Mouse (Mus musculus): ENCODE results near the gene Ncf2. TPM values are rescaled to one million over a fixed set of nuclear protein-coding genes. Genes with fewer than 3 reads are reported as not detected.

Ncf2 gene
- polyA plus RNA-seq, 1 experiment from 2014 or later = 6.7 TPM

DNA sequence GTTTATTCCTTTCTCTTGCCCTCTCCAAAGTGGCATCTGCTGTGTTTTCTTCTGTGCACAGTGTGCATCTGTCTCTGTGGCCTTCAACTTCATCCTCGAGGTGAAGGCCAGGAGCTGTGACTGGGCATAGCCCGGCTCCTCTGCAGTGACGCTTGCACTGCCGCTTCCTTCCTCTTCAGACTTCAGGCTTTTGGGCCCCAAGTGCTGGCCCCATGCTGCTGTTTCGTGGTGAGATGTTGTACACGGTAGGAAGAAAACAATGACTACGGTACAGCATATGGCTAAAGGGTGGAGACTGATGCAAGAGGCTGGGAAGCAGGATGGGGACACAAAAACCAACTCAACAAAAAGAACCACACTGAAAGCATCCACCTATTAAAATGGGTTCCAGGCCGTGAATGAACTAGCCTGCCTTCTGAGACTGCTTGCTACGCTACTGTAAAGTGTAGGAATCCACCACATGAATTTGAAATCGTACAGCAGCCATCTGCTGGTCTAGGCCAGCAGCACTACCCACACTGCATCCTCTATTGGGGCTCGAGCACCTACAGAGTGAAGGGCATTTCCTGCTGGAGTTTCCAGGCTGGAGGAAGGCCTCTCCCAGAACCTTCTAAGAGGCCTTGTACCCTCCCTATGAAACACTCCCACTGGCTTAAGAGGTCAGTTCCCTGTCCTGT, 38.2 kb downstream of the Ncf2 start:
- no peaks in the 10 kb centered on the region for H3K27me3 ChIP-seq
- no peak overlapping the region for H3K9ac ChIP-seq
- no peaks in the 10 kb centered on the region for H3K9me3 ChIP-seq (replicated peaks)
- H3K27ac ChIP-seq (replicated peaks) = no peak overlapping the region
- ATAC-seq (ENCODE audit: insufficient number of reproducible peaks, low FRiP score, low TSS enrichment, low read depth) = no peak
- H3K36me3 ChIP-seq = peaks cover 65% of the 10 kb centered on the region
- WGBS = 83% methylated on average over 11 of the region's 11 CpGs
- H3K4me2 ChIP-seq (replicated peaks) = no peak overlapping the region
- no peak overlapping the region for H3K4me3 ChIP-seq (replicated peaks)
- H3K4me1 ChIP-seq = no peaks in the 10 kb centered on the region

DNA sequence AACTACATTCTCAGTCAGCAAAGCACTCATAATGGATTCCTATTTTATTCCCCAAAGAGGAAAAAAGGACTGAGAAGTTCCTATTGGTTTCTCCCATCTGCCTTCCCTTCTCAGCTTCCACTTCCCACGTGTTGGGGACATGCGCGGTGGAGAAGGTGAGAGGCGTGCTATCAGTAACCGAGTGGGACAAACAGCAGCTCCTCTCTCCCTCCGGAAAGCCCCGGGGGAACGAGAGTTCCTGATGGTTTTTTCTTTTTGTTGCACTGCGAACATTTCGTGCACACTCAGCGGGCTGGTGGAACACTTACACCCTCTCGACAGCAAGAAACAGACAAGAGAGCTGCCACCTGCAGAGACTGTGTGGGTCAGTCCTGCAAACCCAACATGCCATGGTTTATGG, 38.8 kb downstream of the Ncf2 start:
- Histone ChIP-seq H3K27ac (replicated peaks) (no peak overlapping the region), H3K27me3 (no peaks in the 10 kb centered on the region), H3K36me3 (peaks cover 72% of the 10 kb centered on the region), H3K9ac (no peak overlapping the region), H3K4me2 (replicated peaks) (no peak overlapping the region), H3K9me3 (replicated peaks) (no peaks in the 10 kb centered on the region), H3K4me1 (no peaks in the 10 kb centered on the region), H3K4me3 (replicated peaks) (no peak overlapping the region)
- 89% methylated on average over 12 of the region's 12 CpGs for WGBS
- ATAC-seq (ENCODE audit: insufficient number of reproducible peaks, low FRiP score, low TSS enrichment, low read depth) = no peak

DNA sequence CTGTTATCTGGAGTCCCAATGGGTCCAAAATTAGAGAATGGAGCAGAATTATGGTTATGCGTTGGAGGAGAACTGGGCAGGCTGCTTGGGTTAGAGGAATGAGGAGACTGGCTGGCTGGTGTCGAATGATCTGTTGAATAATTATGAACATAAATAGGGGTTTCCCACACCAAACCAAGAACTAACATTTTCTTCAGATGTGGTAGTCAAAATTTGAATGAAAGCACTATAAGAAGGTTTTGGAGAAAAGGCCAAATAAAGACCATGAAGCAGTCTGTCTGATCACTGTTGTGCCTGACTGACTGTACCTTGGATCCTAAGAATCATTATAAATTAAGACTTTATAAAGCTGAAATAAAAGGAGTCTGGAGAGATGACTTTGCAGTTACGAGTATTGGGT, 40.3 kb downstream of the Ncf2 start:
- H3K9ac ChIP-seq = no peak overlapping the region
- H3K27me3 ChIP-seq = no peaks in the 10 kb centered on the region
- H3K4me3 ChIP-seq (replicated peaks) = no peak overlapping the region
- no peak for ATAC-seq (ENCODE audit: insufficient number of reproducible peaks, low FRiP score, low TSS enrichment, low read depth)
- H3K4me1 ChIP-seq = no peaks in the 10 kb centered on the region
- 83% methylated on average over 3 of the region's 3 CpGs for WGBS
- H3K36me3 ChIP-seq = peaks cover 82% of the 10 kb centered on the region
- no peaks in the 10 kb centered on the region for H3K9me3 ChIP-seq (replicated peaks)
- no peak overlapping the region for H3K27ac ChIP-seq (replicated peaks)
- no peak overlapping the region for H3K4me2 ChIP-seq (replicated peaks)

DNA sequence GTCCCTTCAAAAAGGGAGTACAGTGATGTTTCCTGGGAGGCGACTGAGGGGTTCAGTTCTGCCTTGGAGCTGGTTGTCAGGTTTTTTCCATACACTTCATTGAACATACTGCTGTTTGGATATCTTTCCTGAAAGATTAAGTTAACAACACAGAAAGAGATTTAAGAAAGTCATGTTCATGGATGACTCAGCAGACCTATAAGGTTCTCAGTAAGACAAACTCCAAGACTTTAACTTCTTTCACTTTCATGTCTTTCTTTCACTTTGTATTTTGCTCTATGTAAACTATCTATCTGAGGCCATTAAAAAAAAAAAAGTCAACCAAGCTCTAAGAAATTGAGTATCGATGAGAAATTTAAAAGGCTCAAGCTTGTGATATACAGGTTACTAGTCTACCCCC, 41.1 kb downstream of the Ncf2 start:
- no peaks in the 10 kb centered on the region for H3K4me1 ChIP-seq
- ATAC-seq (ENCODE audit: insufficient number of reproducible peaks, low FRiP score, low TSS enrichment, low read depth) = no peak
- H3K27ac ChIP-seq (replicated peaks) = no peak overlapping the region
- WGBS = 92% methylated on average over 2 of the region's 2 CpGs
- no peak overlapping the region for H3K9ac ChIP-seq
- H3K36me3 ChIP-seq = peaks cover 82% of the 10 kb centered on the region
- H3K9me3 ChIP-seq (replicated peaks) = no peaks in the 10 kb centered on the region
- H3K27me3 ChIP-seq = no peaks in the 10 kb centered on the region
- no peak overlapping the region for H3K4me2 ChIP-seq (replicated peaks)
- no peak overlapping the region for H3K4me3 ChIP-seq (replicated peaks)

DNA sequence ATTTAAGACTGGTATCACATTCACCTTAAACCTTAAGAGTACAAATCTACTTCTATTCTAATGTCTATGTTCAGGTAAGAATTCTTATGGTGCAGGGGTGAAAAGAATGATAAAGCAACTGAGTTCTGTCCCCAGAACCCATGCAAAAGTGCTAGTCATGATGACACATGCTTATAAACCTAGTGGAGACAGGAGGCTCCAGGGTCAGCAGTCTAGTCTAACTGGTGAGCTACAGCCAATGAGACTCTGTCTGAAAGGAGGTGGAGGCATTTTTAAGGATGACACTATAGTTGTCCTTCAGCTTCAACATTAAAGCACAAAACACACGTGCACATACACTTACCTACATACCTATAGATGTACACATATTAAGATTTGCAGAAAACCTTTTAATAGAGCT, 44.6 kb downstream of the Ncf2 start:
- Histone ChIP-seq H3K27ac (replicated peaks) (no peak overlapping the region), H3K4me2 (replicated peaks) (no peak overlapping the region), H3K36me3 (peaks cover 81% of the 10 kb centered on the region), H3K9ac (no peak overlapping the region), H3K4me1 (no peaks in the 10 kb centered on the region), H3K4me3 (replicated peaks) (no peak overlapping the region), H3K27me3 (no peaks in the 10 kb centered on the region), H3K9me3 (replicated peaks) (no peaks in the 10 kb centered on the region)
- WGBS = 85% methylated on average over 1 of the region's 1 CpGs
- no peak for ATAC-seq (ENCODE audit: insufficient number of reproducible peaks, low FRiP score, low TSS enrichment, low read depth)

DNA sequence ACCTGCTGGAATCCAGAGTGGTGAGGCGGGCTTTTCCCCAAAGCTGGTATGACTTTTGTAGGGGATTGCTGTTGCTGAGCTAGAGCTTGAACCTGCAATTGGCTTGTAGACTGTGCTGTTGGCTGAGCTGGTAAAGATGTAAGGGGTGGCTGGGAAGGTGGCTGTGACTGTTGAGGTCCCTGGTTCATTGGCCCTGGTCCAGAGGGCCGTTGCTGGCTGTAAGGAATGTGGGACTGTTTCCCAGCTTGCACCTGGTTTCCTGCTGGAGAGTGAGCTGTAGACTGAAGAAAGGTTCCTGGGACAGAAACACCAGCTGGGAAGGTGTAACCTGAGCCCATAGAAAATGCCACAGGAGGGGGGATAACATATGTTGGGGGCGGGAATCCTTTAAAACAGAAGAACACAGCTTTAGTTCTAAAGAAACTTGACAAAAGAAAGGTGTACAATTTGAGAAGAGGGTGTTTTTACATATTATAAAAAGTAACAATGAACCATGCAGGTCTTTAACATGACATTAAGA, 45.3 kb downstream of the Ncf2 start:
- 74% methylated on average over 3 of the region's 3 CpGs for WGBS
- Histone ChIP-seq H3K27me3 (no peaks in the 10 kb centered on the region), H3K9ac (no peak overlapping the region), H3K9me3 (replicated peaks) (no peaks in the 10 kb centered on the region), H3K4me3 (replicated peaks) (no peak overlapping the region), H3K4me2 (replicated peaks) (no peak overlapping the region), H3K27ac (replicated peaks) (no peak overlapping the region), H3K36me3 (peaks cover 77% of the 10 kb centered on the region), H3K4me1 (no peaks in the 10 kb centered on the region)
- no peak for ATAC-seq (ENCODE audit: insufficient number of reproducible peaks, low FRiP score, low TSS enrichment, low read depth)

DNA sequence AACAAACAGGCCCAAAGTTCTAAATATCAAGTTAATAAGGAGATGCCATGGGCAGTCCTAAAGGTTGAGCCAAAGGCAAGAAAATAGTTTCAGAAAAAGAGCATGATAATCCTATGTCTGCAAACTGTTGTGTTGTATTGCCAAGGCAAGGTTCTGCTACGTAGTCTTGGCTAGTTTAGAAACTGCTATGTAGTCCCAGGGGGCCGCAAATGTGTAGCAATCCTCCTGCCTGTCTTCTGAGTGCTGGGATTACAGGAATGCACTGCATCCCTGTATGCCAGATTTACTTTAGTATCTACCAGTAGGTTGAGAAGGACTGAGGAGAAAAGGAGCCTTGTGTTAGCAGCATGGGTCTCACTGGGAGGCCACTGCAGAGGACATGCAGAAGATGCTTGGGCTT, 46.9 kb downstream of the Ncf2 start:
- 85% methylated on average over 2 of the region's 2 CpGs for WGBS
- ATAC-seq (ENCODE audit: insufficient number of reproducible peaks, low FRiP score, low TSS enrichment, low read depth) = no peak

DNA sequence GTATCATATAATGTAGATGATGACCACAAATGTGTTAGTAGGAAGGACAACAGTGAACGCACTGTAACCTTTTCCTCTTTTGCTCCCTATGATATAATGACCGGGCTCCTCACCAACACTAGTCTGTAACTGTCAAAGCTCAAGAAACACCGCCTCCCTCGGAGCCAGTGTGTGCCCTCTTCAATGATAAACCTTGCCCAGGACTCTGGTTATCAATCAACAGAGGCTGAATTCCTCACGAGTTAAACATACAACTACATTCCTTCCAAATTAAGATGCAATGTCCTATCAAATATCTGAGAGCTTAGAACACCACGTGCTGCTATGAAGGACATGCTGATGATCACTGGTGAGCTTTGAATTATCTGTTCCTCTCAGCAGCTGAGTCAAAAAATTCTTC, 69.9 kb downstream of the Ncf2 start:
- H3K4me1 ChIP-seq = no peaks in the 10 kb centered on the region
- no peak for ATAC-seq (ENCODE audit: insufficient number of reproducible peaks, low FRiP score, low TSS enrichment, low read depth)
- 86% methylated on average over 6 of the region's 6 CpGs for WGBS

More for the DNA sequence above, 46.9 kb downstream of the Ncf2 start:
- H3K27me3 ChIP-seq = no peaks in the 10 kb centered on the region
- no peak overlapping the region for H3K27ac ChIP-seq (replicated peaks)
- H3K9me3 ChIP-seq (replicated peaks) = no peaks in the 10 kb centered on the region
- H3K36me3 ChIP-seq = peaks cover 71% of the 10 kb centered on the region
- H3K4me3 ChIP-seq (replicated peaks) = no peak overlapping the region
- no peak overlapping the region for H3K9ac ChIP-seq
- no peak overlapping the region for H3K4me2 ChIP-seq (replicated peaks)
- no peaks in the 10 kb centered on the region for H3K4me1 ChIP-seq

DNA sequence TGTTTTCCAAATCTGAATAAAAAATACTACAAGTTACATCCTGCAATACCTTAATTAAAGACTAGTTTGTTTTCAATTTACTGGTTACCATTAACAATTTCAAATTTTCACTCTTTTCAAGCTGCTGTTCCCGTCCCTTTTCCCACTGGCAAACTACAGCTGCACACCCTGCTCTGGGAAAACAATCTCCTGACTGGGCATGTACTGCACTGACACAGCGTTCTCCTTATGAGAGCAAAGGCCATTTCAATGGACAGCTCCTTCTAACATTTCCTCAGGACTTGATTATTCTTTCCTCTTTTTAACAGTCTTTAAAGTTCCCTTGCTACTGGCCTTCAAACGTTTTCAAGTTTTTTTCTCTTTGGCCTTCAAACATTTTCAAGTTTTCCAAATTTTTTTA, 71.0 kb downstream of the Ncf2 start:
- no peak for ATAC-seq (ENCODE audit: insufficient number of reproducible peaks, low FRiP score, low TSS enrichment, low read depth)
- WGBS = 70% methylated on average over 3 of the region's 3 CpGs
- H3K27me3 ChIP-seq = no peaks in the 10 kb centered on the region
- H3K4me1 ChIP-seq = no peaks in the 10 kb centered on the region
- peaks cover 18% of the 10 kb centered on the region for H3K36me3 ChIP-seq
- no peak overlapping the region for H3K9ac ChIP-seq
- H3K27ac ChIP-seq (replicated peaks) = no peak overlapping the region
- no peak overlapping the region for H3K4me2 ChIP-seq (replicated peaks)
- no peaks in the 10 kb centered on the region for H3K9me3 ChIP-seq (replicated peaks)
- no peak overlapping the region for H3K4me3 ChIP-seq (replicated peaks)

More for the DNA sequence above, 69.9 kb downstream of the Ncf2 start:
- no peak overlapping the region for H3K27ac ChIP-seq (replicated peaks)
- H3K9me3 ChIP-seq (replicated peaks) = no peaks in the 10 kb centered on the region
- H3K4me2 ChIP-seq (replicated peaks) = no peak overlapping the region
- no peak overlapping the region for H3K4me3 ChIP-seq (replicated peaks)
- peaks cover 27% of the 10 kb centered on the region for H3K36me3 ChIP-seq
- H3K27me3 ChIP-seq = no peaks in the 10 kb centered on the region
- no peak overlapping the region for H3K9ac ChIP-seq

Other genes starting within 250 kb of the Ncf2 start
- gene Apobec4, start 49.6 kb upstream of the Ncf2 start, polyA plus RNA-seq (2015; fragmentation: Nextera tagmentation; extraction: Ambion mirVana) = 0.34 and 0.37 TPM in 2 replicates
- gene Rgl1, start 33.8 kb upstream of the Ncf2 start, polyA plus RNA-seq (2015; fragmentation: Nextera tagmentation; extraction: Ambion mirVana) = 36.3 and 38.0 TPM in 2 replicates
- gene Arpc5, start 33.7 kb upstream of the Ncf2 start, polyA plus RNA-seq (2015; fragmentation: Nextera tagmentation; extraction: Ambion mirVana) = 249 and 256 TPM in 2 replicates
- gene Smg7, start 102.5 kb downstream of the Ncf2 start, polyA plus RNA-seq (2015; fragmentation: Nextera tagmentation; extraction: Ambion mirVana) = 27.0 and 27.6 TPM in 2 replicates
- gene Nmnat2, start 154.8 kb downstream of the Ncf2 start, polyA plus RNA-seq (2015; fragmentation: Nextera tagmentation; extraction: Ambion mirVana) = 2.5 and 2.8 TPM in 2 replicates